ENCODE assay signal across 11 mouse cellular contexts in genomic region chr9:67617341-67618217, GRCm38 (mm10). TPM values are rescaled to one million over a fixed set of nuclear protein-coding genes. Genes with fewer than 3 reads are reported as not detected.
DNase-seq lines count a peak whose midpoint lies in the region; ATAC-seq and TF ChIP-seq lines count a peak whose summit lies in the region.
"Had no signal": no experiment of that assay in that cellular context is flagged by ENCODE, and none has a peak within 500 bp of the region (broad histone marks: within the 10 kb centered on the region; RNA-seq: fewer than 3 reads in every experiment).

No protein-coding gene starts in this region.

- H3K9me3 ChIP-seq in liver, embryonic 11.5 days (ENCODE audit: control insufficient read depth, low read length) = no peaks in the 10 kb centered on the region
- H3K9me3 ChIP-seq in neural tube, embryonic 11.5 days (ENCODE audit: control insufficient read depth, low read length) = no peaks in the 10 kb centered on the region

- H3K4me3 ChIP-seq in liver, adult 2 months (ENCODE audit: insufficient read depth, low read depth, low read length) = no peak overlapping the region
- no peak overlapping the region for H3K4me3 ChIP-seq in liver, embryonic 11.5 days (ENCODE audit: low read depth, low read length)
- no peak overlapping the region for H3K4me3 ChIP-seq in neural tube, embryonic 11.5 days (ENCODE audit: low read depth, low read length)

- H3K4me2 ChIP-seq in liver, embryonic 11.5 days = no peak overlapping the region
- no peak overlapping the region for H3K4me2 ChIP-seq in neural tube, embryonic 11.5 days (ENCODE audit: low read depth)

- no peak for ATAC-seq in liver, embryonic 11.5 days (replicated peaks; ENCODE audit: low FRiP score)
- ATAC-seq in neural tube, embryonic 11.5 days (ENCODE audit: insufficient read depth, low FRiP score, low TSS enrichment) = no peak
- ATAC-seq in erythroblast, adult 5-6 weeks (replicated peaks; ENCODE audit: low FRiP score, poor library complexity, severe bottlenecking) = no peak
- ATAC-seq in frontal cortex, adult (ENCODE audit: low TSS enrichment) = no peak
- ATAC-seq: Patski had no signal

- no peak for TF ChIP-seq POLR2A in liver, adult 2 months (IDR thresholded peaks at IDR 0.05; ENCODE audit: extremely low read depth, insufficient read depth, low read length)

- H3K4me1 ChIP-seq in liver, adult 2 months (ENCODE audit: control insufficient read depth, insufficient read depth, low read length) = peaks cover 2% of the 10 kb centered on the region
- H3K4me1 ChIP-seq in liver, embryonic 11.5 days (replicated peaks; ENCODE audit: control insufficient read depth, insufficient read depth, low read length) = peaks cover 5% of the 10 kb centered on the region
- no peaks in the 10 kb centered on the region for H3K4me1 ChIP-seq in neural tube, embryonic 11.5 days (ENCODE audit: control insufficient read depth, insufficient read depth, low read length)

- no peak for TF ChIP-seq CTCF in liver, adult 2 months (IDR thresholded peaks at IDR 0.05; ENCODE audit: low read depth, low read length)

- WGBS in liver, adult 2 months = 70% methylated on average over 14 of the region's 14 CpGs
- WGBS in liver, embryonic 11.5 days = 54% methylated on average over 14 of the region's 14 CpGs
- 57% methylated on average over 14 of the region's 14 CpGs for WGBS in neural tube, embryonic 11.5 days

- no peaks in the 10 kb centered on the region for H3K36me3 ChIP-seq in liver, adult 2 months (ENCODE audit: control insufficient read depth, insufficient read depth, low read length)
- H3K36me3 ChIP-seq in liver, embryonic 11.5 days (ENCODE audit: control insufficient read depth, insufficient read depth, low read length) = no peaks in the 10 kb centered on the region
- H3K36me3 ChIP-seq in neural tube, embryonic 11.5 days (ENCODE audit: control insufficient read depth, insufficient read depth, low read length) = no peaks in the 10 kb centered on the region

- DNase-seq in liver, adult 2 months (ENCODE audit: extremely low read depth, low read depth, low spot score) = peak; percentile 41
- DNase-seq in liver, embryonic 11.5 days (ENCODE audit: low spot score) = no peak
- DNase-seq in cerebellum, postnatal 25 days = peak; percentile 43 to 60
- peak; percentile 73 for DNase-seq in kidney, adult 18-20 months
- DNase-seq in neural tube, embryonic 11.5 days (ENCODE audit: low spot score) = peak; percentile 22
- no peak for DNase-seq in frontal cortex, postnatal 14 days (ENCODE audit: low spot score in 2 of 2)
- DNase-seq: heart, postnatal 36 days; thymus, postnatal 4 days had no signal

- no peak overlapping the region for H3K9ac ChIP-seq in liver, adult 2 months (ENCODE audit: low read depth, low read length)
- H3K9ac ChIP-seq in liver, embryonic 11.5 days (ENCODE audit: low read depth, low read length) = no peak overlapping the region
- H3K9ac ChIP-seq in neural tube, embryonic 11.5 days (ENCODE audit: low read length) = no peak overlapping the region

- no peaks in the 10 kb centered on the region for H3K27me3 ChIP-seq in liver, adult 2 months (ENCODE audit: control insufficient read depth, insufficient read depth, low read length)
- H3K27me3 ChIP-seq in liver, embryonic 11.5 days (replicated peaks; ENCODE audit: control insufficient read depth, insufficient read depth, low read length) = no peaks in the 10 kb centered on the region
- no peaks in the 10 kb centered on the region for H3K27me3 ChIP-seq in neural tube, embryonic 11.5 days (ENCODE audit: control insufficient read depth, insufficient read depth, low read length)
- H3K27me3 ChIP-seq: Patski had no signal

- H3K27ac ChIP-seq in liver, adult 2 months (replicated peaks; ENCODE audit: insufficient read depth, low read depth, low read length) = 0 out of 2 replicates have a peak overlapping the region, but pooled peaks have one; percentile 30
- no peak overlapping the region for H3K27ac ChIP-seq in liver, embryonic 11.5 days (ENCODE audit: low read depth, low read length)
- H3K27ac ChIP-seq in neural tube, embryonic 11.5 days (ENCODE audit: low read depth, low read length) = no peak overlapping the region

- no peaks in the 10 kb centered on the region for H3K79me2 ChIP-seq in liver, adult 2 months (ENCODE audit: control insufficient read depth, insufficient read depth, low read length)

RNA-seq across cellular contexts. Expression of gene Tln2, which starts 58.1 kb away (rescaled TPM):
- total RNA-seq in liver, adult 2 months (2014; rRNA removed) = 4.6 and 5.5 TPM in 2 replicates
- polyA plus RNA-seq in liver, adult 2 months (2012; rRNA removed) = 1.9 and 2.6 TPM in 2 replicates
- 10.2 and 12.7 TPM in 2 replicates for polyA plus RNA-seq in liver, embryonic 11.5 days (2014; fragmentation: Nextera tagmentation; extraction: Ambion mirVana)
- 14.6 and 17.5 TPM in 2 replicates for polyA plus RNA-seq in neural tube, embryonic 11.5 days (2014; fragmentation: Nextera tagmentation; extraction: Ambion mirVana)
- total RNA-seq in erythroblast, adult 5-6 weeks (2015; ENCODE audit: low replicate concordance) = not detected in 2 replicates
- 0.14 and 0.51 TPM in 2 replicates for total RNA-seq in erythroblast, adult 5-6 weeks (2017; ENCODE audit: low replicate concordance)

Comparison
In these comparisons a context has a peak if more than half of its experiments do, and no peak if none do; other contexts are left out.
1. DNase-seq: peak in liver, adult 2 months (single experiment), cerebellum, postnatal 25 days (2 of 2), kidney, adult 18-20 months (single experiment) and neural tube, embryonic 11.5 days (single experiment); none in liver, embryonic 11.5 days (single experiment) and frontal cortex, postnatal 14 days (0 of 2).